Mouse (Mus musculus) midbrain, postnatal 0 days (tissue): ENCODE measurements at regions not wholly inside any gene's neighbourhood (a gene's known extent, or its start where the extent isn't known, plus 50 kb on each side); places are given as distances from the start of the nearest gene placed in this dataset.

Experiments
- ATAC-seq: fragments of 200-750 bp; cut with Nextera tagmentation; 2 replicates; pipeline ENCODE4 v1.8.0; 2017; ENCODE audit warnings: moderate number of reproducible peaks, mild to moderate bottlenecking, moderate TSS enrichment, moderate library complexity; ENCODE audit not compliant: low FRiP score
- DNase-seq: peaks from one replicate; pipeline ENCODE4 v3.0.0-alpha.2; 2015; ENCODE audit warnings: low spot score
- H3K27ac ChIP-seq: fragments of 300-500 bp; sonication (generic); 2 replicates; pipeline ENCODE4 v1.5.1; 2014; ENCODE audit warnings: low read depth, mild to moderate bottlenecking, low read length, mixed read lengths
- H3K27me3 ChIP-seq: fragments of 300-500 bp; sonication (generic); 2 replicates; pipeline ENCODE4 v1.6.1; 2014; ENCODE audit warnings: low read length, control low read depth, mixed read lengths; ENCODE audit not compliant: insufficient read depth
- H3K36me3 ChIP-seq: fragments of 300-500 bp; sonication (generic); 2 replicates; pipeline ENCODE4 v1.6.1; 2014; ENCODE audit warnings: low read length, control low read depth, mixed read lengths; ENCODE audit not compliant: insufficient read depth
- H3K4me1 ChIP-seq: fragments of 300-500 bp; sonication (generic); 2 replicates; pipeline ENCODE4 v1.6.1; 2014; ENCODE audit warnings: mild to moderate bottlenecking, control low read depth, antibody characterized with exemption, low read length, mixed read lengths; ENCODE audit not compliant: insufficient read depth
- H3K4me2 ChIP-seq: fragments of 300-500 bp; sonication (generic); 2 replicates; pipeline ENCODE4 v1.6.1; 2014; ENCODE audit warnings: low read depth, mild to moderate bottlenecking, low read length, mixed read lengths; ENCODE audit not compliant: poor library complexity, severe bottlenecking
- H3K4me3 ChIP-seq: fragments of 300-500 bp; sonication (generic); 2 replicates; pipeline ENCODE4 v1.5.1; 2014; ENCODE audit warnings: low read depth, mild to moderate bottlenecking, low read length, moderate library complexity
- H3K9ac ChIP-seq: fragments of 300-500 bp; sonication (generic); replicated peaks from 2 replicates; pipeline ENCODE4 v1.6.1; 2014; ENCODE audit warnings: mild to moderate bottlenecking, low read length, moderate library complexity, mixed read lengths; ENCODE audit not compliant: poor library complexity, severe bottlenecking
- H3K9me3 ChIP-seq: fragments of 300-500 bp; sonication (generic); 2 replicates; pipeline ENCODE4 v1.6.1; 2016; ENCODE audit warnings: low read length, control low read depth
- CTCF ChIP-seq: IDR thresholded peaks from 2 replicates; pipeline ENCODE4 v1.5.1; 2016; ENCODE audit warnings: antibody characterized with exemption, mild to moderate bottlenecking
- WGBS: fragments of 180-500 bp; shearing (Covaris S2); extraction: QIAGEN DNeasy Blood & Tissue Kit; methylation state at CpG from one replicate; pipeline ENCODE4 v1.1.7; 2014; 5-methylcytosine and 5-hydroxymethylcytosine counted together

GRCm38 (mm10) chr13:97617511-97618189 is 142.8 kb downstream of the Gm10260 start:
- no peak for TF ChIP-seq CTCF

GRCm38 (mm10) chr13:97616919-97617318 is 143.5 kb downstream of the Gm10260 start:
- ATAC-seq = no peak
- no peak overlapping the region for H3K9ac ChIP-seq

More at GRCm38 (mm10) chr13:97617511-97618189, 142.8 kb downstream of the Gm10260 start:
- Histone ChIP-seq H3K9me3 (no peaks in the 10 kb centered on the region), H3K36me3 (no peaks in the 10 kb centered on the region), H3K9ac (no peak overlapping the region), H3K4me1 (no peaks in the 10 kb centered on the region), H3K27me3 (no peaks in the 10 kb centered on the region), H3K4me3 (no peak overlapping the region), H3K27ac (no peak overlapping the region), H3K4me2 (no peak overlapping the region)
- DNase-seq = no peak
- no peak for ATAC-seq
- WGBS = 75% methylated on average over 13 of the region's 13 CpGs

GRCm38 (mm10) chr13:97607221-97607723 is 153.2 kb downstream of the Gm10260 start:
- 29% methylated on average over 11 of the region's 11 CpGs for WGBS
- Histone ChIP-seq H3K4me3 (no peak overlapping the region), H3K9me3 (no peaks in the 10 kb centered on the region), H3K9ac (no peak overlapping the region), H3K27ac (0 out of 2 replicates have a peak overlapping the region, but pooled peaks have one; percentile 32), H3K27me3 (no peaks in the 10 kb centered on the region), H3K4me1 (0 out of 2 replicates have a peak, but pooled peaks cover 2% of the 10 kb centered on the region), H3K36me3 (no peaks in the 10 kb centered on the region), H3K4me2 (no peak overlapping the region)
- DNase-seq = peak; percentile 50
- no peak for ATAC-seq
- TF ChIP-seq CTCF = peak; percentile 49

More at GRCm38 (mm10) chr13:97616919-97617318, 143.5 kb downstream of the Gm10260 start:
- H3K27ac ChIP-seq = no peak overlapping the region
- no peak for DNase-seq
- no peaks in the 10 kb centered on the region for H3K36me3 ChIP-seq
- H3K4me2 ChIP-seq = no peak overlapping the region
- H3K4me1 ChIP-seq = no peaks in the 10 kb centered on the region
- no peaks in the 10 kb centered on the region for H3K27me3 ChIP-seq
- no peaks in the 10 kb centered on the region for H3K9me3 ChIP-seq
- no peak for TF ChIP-seq CTCF
- no peak overlapping the region for H3K4me3 ChIP-seq

- H3K36me3 ChIP-seq = no peaks in the 10 kb centered on the region
- DNase-seq = no peak
- 0 out of 2 replicates have a peak, but pooled peaks cover 2% of the 10 kb centered on the region for H3K4me1 ChIP-seq
- no peak overlapping the region for H3K4me3 ChIP-seq
- no peak overlapping the region for H3K4me2 ChIP-seq
- no peak for ATAC-seq
- no peaks in the 10 kb centered on the region for H3K9me3 ChIP-seq
- H3K9ac ChIP-seq = no peak overlapping the region
- no peak for TF ChIP-seq CTCF
- WGBS = 87% methylated on average over 3 of the region's 3 CpGs
- no peak overlapping the region for H3K27ac ChIP-seq
- H3K27me3 ChIP-seq = no peaks in the 10 kb centered on the region
These were observed 156.0 kb downstream of the Gm10260 start for GRCm38 (mm10) chr13:97604451-97604850.

- Histone ChIP-seq H3K4me3 (no peak overlapping the region), H3K4me1 (no peaks in the 10 kb centered on the region), H3K27me3 (no peaks in the 10 kb centered on the region), H3K4me2 (no peak overlapping the region), H3K9ac (no peak overlapping the region), H3K27ac (no peak overlapping the region), H3K36me3 (no peaks in the 10 kb centered on the region), H3K9me3 (no peaks in the 10 kb centered on the region)
- no peak for TF ChIP-seq CTCF
- WGBS = 77% methylated on average over 7 of the region's 7 CpGs
- no peak for DNase-seq
- no peak for ATAC-seq
These were observed 159.2 kb downstream of the Gm10260 start for GRCm38 (mm10) chr13:97601135-97601730.

GRCm38 (mm10) chr13:97600136-97600535 is 160.3 kb downstream of the Gm10260 start:
- Histone ChIP-seq H3K4me1 (no peaks in the 10 kb centered on the region), H3K9me3 (no peaks in the 10 kb centered on the region), H3K4me3 (no peak overlapping the region), H3K4me2 (no peak overlapping the region), H3K27me3 (no peaks in the 10 kb centered on the region), H3K36me3 (no peaks in the 10 kb centered on the region), H3K27ac (no peak overlapping the region), H3K9ac (no peak overlapping the region)
- no peak for DNase-seq
- no peak for ATAC-seq
- no peak for TF ChIP-seq CTCF
- 69% methylated on average over 7 of the region's 7 CpGs for WGBS
